Mouse (Mus musculus) cerebellum, adult 2 months (tissue): ENCODE measurements around the gene Gm20425.

Experiments used
- CTCF ChIP-seq: fragments of 200-500 bp; IDR thresholded peaks from 2 replicates; pipeline ENCODE4 v1.5.1; 2011; ENCODE audit warnings: low read depth, mild to moderate bottlenecking, control low read depth, low read length, moderate library complexity, borderline replicate concordance; ENCODE audit not compliant: insufficient read depth
- POLR2A ChIP-seq: fragments of 200-500 bp; IDR thresholded peaks from 2 replicates; pipeline ENCODE4 v1.6.1; 2011; ENCODE audit warnings: low read length, control low read depth, borderline replicate concordance; ENCODE audit not compliant: insufficient read depth

DNA sequence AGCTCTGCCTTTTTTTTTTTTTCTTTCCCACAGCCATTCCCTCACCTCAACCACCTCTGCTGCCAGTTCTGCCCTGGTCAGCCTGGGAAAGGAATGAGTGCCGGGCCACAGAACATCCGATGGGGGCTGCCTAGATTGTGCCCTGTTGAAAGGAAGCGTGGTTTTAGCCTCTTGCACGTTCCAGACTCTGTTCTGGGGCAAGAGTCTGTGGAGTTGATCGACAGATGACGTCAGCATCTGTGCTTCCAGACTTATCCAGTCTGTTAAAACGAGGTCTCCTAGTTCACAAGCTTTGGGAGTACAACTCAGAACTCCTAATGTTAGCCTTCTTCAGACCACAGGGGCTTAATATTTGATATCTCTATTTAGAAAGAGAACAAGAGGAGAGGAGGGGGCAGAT lies 4.0 kb upstream of the Gm20425 start:
- TF ChIP-seq POLR2A (no peak), CTCF (no peak)
